ENCODE assay signal across 8 mouse cellular contexts in genomic region chr9:37177107-37177506, GRCm38 (mm10). TPM values are rescaled to one million over a fixed set of nuclear protein-coding genes. Genes with fewer than 3 reads are reported as not detected.
DNase-seq lines count a peak whose midpoint lies in the region; ATAC-seq and TF ChIP-seq lines count a peak whose summit lies in the region.

No protein-coding gene starts in this region.

- 2% methylated on average over 5 of the region's 5 CpGs for WGBS in kidney, embryonic 15.5 days
- WGBS in intestine, postnatal 0 days: 5% methylated on average over 5 of the region's 5 CpGs
- under 1% methylated on average over 5 of the region's 5 CpGs for WGBS in limb, embryonic 10.5 days

- no peaks in the 10 kb centered on the region for H3K9me3 ChIP-seq in kidney, embryonic 15.5 days (replicated peaks)
- H3K9me3 ChIP-seq in intestine, postnatal 0 days (ENCODE audit: control insufficient read depth): no peaks in the 10 kb centered on the region
- H3K9me3 ChIP-seq in limb, embryonic 10.5 days (replicated peaks): no peaks in the 10 kb centered on the region

- H3K27me3 ChIP-seq in kidney, embryonic 15.5 days: peaks cover 11% of the 10 kb centered on the region; the same call in 1 of the 2 replicates
- no peaks in the 10 kb centered on the region for H3K27me3 ChIP-seq in intestine, postnatal 0 days (replicated peaks; ENCODE audit: control insufficient read depth, insufficient read depth, low read length)
- H3K27me3 ChIP-seq in limb, embryonic 10.5 days (ENCODE audit: low read depth, poor library complexity, severe bottlenecking): peaks cover 70% of the 10 kb centered on the region

- H3K4me1 ChIP-seq in kidney, embryonic 15.5 days: peaks cover 15% of the 10 kb centered on the region
- H3K4me1 ChIP-seq in intestine, postnatal 0 days (replicated peaks; ENCODE audit: control insufficient read depth, insufficient read depth, low read length): no peaks in the 10 kb centered on the region
- peaks cover 25% of the 10 kb centered on the region for H3K4me1 ChIP-seq in limb, embryonic 10.5 days

- peak; percentile 23 for DNase-seq in kidney, adult 11 months
- peak; percentile 38 to 39 for DNase-seq in cerebellum, postnatal 36 days
- peak; percentile 61 for DNase-seq in gastrocnemius, adult 2 months
- peak; percentile 65 for DNase-seq in limb, embryonic 10.5 days (ENCODE audit: low spot score)
- DNase-seq in naive thymus-derived CD4-positive, alpha-beta T cell, adult 2 months (ENCODE audit: low read depth): peak; percentile 72
- DNase-seq in spleen, postnatal 36 days (ENCODE audit: low spot score in 2 of 2): peak; percentile 37 to 41

- ATAC-seq in kidney, embryonic 15.5 days (replicated peaks; ENCODE audit: low FRiP score): no peak
- no peak for ATAC-seq in intestine, postnatal 0 days

- no peak overlapping the region for H3K27ac ChIP-seq in kidney, embryonic 15.5 days
- no peak overlapping the region for H3K27ac ChIP-seq in gastrocnemius, adult 2 months
- H3K27ac ChIP-seq in intestine, postnatal 0 days (ENCODE audit: low read depth, low read length): no peak overlapping the region
- no peak overlapping the region for H3K27ac ChIP-seq in limb, embryonic 10.5 days

- H3K4me3 ChIP-seq in kidney, embryonic 15.5 days (replicated peaks): no peak overlapping the region
- no peak overlapping the region for H3K4me3 ChIP-seq in gastrocnemius, adult 2 months
- no peak overlapping the region for H3K4me3 ChIP-seq in intestine, postnatal 0 days (ENCODE audit: low read depth, low read length)
- H3K4me3 ChIP-seq in limb, embryonic 10.5 days: no peak overlapping the region

- TF ChIP-seq CTCF in gastrocnemius, adult 2 months (IDR thresholded peaks at IDR 0.05): peak; percentile 99; the same call in 1 of the 2 replicates
- TF ChIP-seq CTCF in intestine, postnatal 0 days (IDR thresholded peaks at IDR 0.05; ENCODE audit: low read depth): peak; percentile 91

- H3K9ac ChIP-seq in kidney, embryonic 15.5 days: no peak overlapping the region
- H3K9ac ChIP-seq in intestine, postnatal 0 days (ENCODE audit: low read depth, low read length): no peak overlapping the region

- no peak overlapping the region for H3K4me2 ChIP-seq in kidney, embryonic 15.5 days
- H3K4me2 ChIP-seq in intestine, postnatal 0 days (replicated peaks; ENCODE audit: low read depth): no peak overlapping the region

- no peaks in the 10 kb centered on the region for H3K36me3 ChIP-seq in kidney, embryonic 15.5 days
- no peaks in the 10 kb centered on the region for H3K36me3 ChIP-seq in intestine, postnatal 0 days (ENCODE audit: control insufficient read depth, insufficient read depth)
- no peaks in the 10 kb centered on the region for H3K36me3 ChIP-seq in limb, embryonic 10.5 days

- intact Hi-C loops in gastrocnemius, adult 2 months (cut with DNase I): loop anchor here (1.0 to 5.0 kb wide), 2 partner anchors 53 to 150 kb away; no protein-coding TSS in a partner anchor

RNA-seq across cellular contexts. Expression of gene Pknox2, which starts 29.9 kb away (rescaled TPM):
- polyA plus RNA-seq in kidney, embryonic 15.5 days (2015; fragmentation: Nextera tagmentation; extraction: Ambion mirVana): 9.6 and 11.2 TPM in 2 replicates
- total RNA-seq in gastrocnemius, adult 2 months (2021): 10 to 100 TPM; 35.4 to 40.7 TPM
- 2.4 and 2.8 TPM in 2 replicates for polyA plus RNA-seq in intestine, postnatal 0 days (2015; fragmentation: Nextera tagmentation; extraction: Ambion mirVana)
- polyA plus RNA-seq in limb, embryonic 10.5 days (2016; fragmentation: Nextera tagmentation; extraction: Ambion mirVana): 6.2 and 11.7 TPM in 2 replicates

RNA-seq across cellular contexts. Expression of gene Tmem218, which starts 30.9 kb away (rescaled TPM):
- 11.4 and 11.7 TPM in 2 replicates for polyA plus RNA-seq in kidney, embryonic 15.5 days (2015; fragmentation: Nextera tagmentation; extraction: Ambion mirVana)
- 1 to 10 TPM; 2.5 to 4.2 TPM for total RNA-seq in gastrocnemius, adult 2 months (2021)
- 6.1 and 7.1 TPM in 2 replicates for polyA plus RNA-seq in intestine, postnatal 0 days (2015; fragmentation: Nextera tagmentation; extraction: Ambion mirVana)
- 6.5 and 10.4 TPM in 2 replicates for polyA plus RNA-seq in limb, embryonic 10.5 days (2016; fragmentation: Nextera tagmentation; extraction: Ambion mirVana)
